ENCODE assay signal across 14 mouse cellular contexts in the genomic region with DNA sequence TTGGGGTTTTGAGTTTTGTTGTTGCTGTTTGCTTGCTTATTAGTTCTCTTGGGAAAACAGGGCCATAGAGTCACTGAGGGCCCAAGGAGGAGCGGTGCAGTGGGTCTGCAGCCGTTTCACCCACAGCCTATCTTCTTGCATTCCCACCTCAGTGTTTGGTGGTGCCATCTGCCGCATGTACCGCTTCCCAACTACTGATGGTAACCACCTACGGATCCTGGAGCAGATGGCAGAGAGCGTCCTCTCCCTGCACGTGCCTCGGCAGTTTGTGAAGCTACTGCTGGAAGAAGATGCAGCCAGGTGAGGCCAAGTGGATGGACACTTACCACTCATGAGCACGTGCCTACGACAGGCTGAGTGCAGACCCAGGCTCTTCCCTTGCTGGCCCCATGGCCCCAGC.
DNase-seq lines count a peak whose midpoint lies in the region; ATAC-seq and TF ChIP-seq lines count a peak whose summit lies in the region.
"Had no signal": no experiment of that assay in that cellular context is flagged by ENCODE, and none has a peak within 500 bp of the region (broad histone marks: within the 10 kb centered on the region; RNA-seq: fewer than 3 reads in every experiment).

No protein-coding gene starts in this region.

- no peak overlapping the region for H3K4me2 ChIP-seq in forebrain, embryonic 12.5 days
- H3K4me2 ChIP-seq in forebrain, embryonic 16.5 days (ENCODE audit: low read length), result no peak overlapping the region
- H3K4me2 ChIP-seq: intestine, embryonic 15.5 days; lung, embryonic 15.5 days had no signal

- H3K27ac ChIP-seq in forebrain, embryonic 12.5 days, result no peak overlapping the region
- H3K27ac ChIP-seq in forebrain, embryonic 16.5 days (ENCODE audit: low read length), result no peak overlapping the region
- H3K27ac ChIP-seq: intestine, embryonic 15.5 days; lung, embryonic 15.5 days had no signal

- H3K9ac ChIP-seq in forebrain, embryonic 12.5 days, result 0 out of 2 replicates have a peak overlapping the region, but pooled peaks have one; percentile 3
- no peak overlapping the region for H3K9ac ChIP-seq in forebrain, embryonic 16.5 days (replicated peaks; ENCODE audit: low read depth, low read length)
- H3K9ac ChIP-seq: intestine, embryonic 15.5 days; lung, embryonic 15.5 days had no signal

- WGBS in forebrain, embryonic 12.5 days, result 95% methylated on average over 10 of the region's 10 CpGs
- WGBS in forebrain, embryonic 16.5 days, result 94% methylated on average over 10 of the region's 10 CpGs
- 95% methylated on average over 10 of the region's 10 CpGs for WGBS in lung, adult 2 months

- peaks cover 33% of the 10 kb centered on the region for H3K36me3 ChIP-seq in forebrain, embryonic 12.5 days (replicated peaks)
- peaks cover 4% of the 10 kb centered on the region; the same call in 1 of the 2 replicates for H3K36me3 ChIP-seq in forebrain, embryonic 16.5 days (ENCODE audit: control insufficient read depth, insufficient read depth)
- H3K36me3 ChIP-seq: intestine, embryonic 15.5 days had no signal

- no peak for TF ChIP-seq CTCF in lung, adult 2 months (IDR thresholded peaks at IDR 0.05; ENCODE audit: insufficient read depth, low read length)

- no peak overlapping the region for H3K4me3 ChIP-seq in forebrain, embryonic 12.5 days (replicated peaks)
- no peak overlapping the region for H3K4me3 ChIP-seq in forebrain, embryonic 16.5 days (replicated peaks; ENCODE audit: low read length)
- no peak overlapping the region for H3K4me3 ChIP-seq in lung, adult 2 months (replicated peaks; ENCODE audit: extremely low read depth, low read depth, low read length)
- H3K4me3 ChIP-seq: intestine, embryonic 15.5 days; lung, embryonic 15.5 days had no signal

- TF ChIP-seq POLR2A in lung, adult 2 months (IDR thresholded peaks at IDR 0.05; ENCODE audit: borderline replicate concordance, extremely low read depth, low read depth, low read length), result no peak

- no peaks in the 10 kb centered on the region for H3K4me1 ChIP-seq in forebrain, embryonic 12.5 days
- no peaks in the 10 kb centered on the region for H3K4me1 ChIP-seq in forebrain, embryonic 16.5 days (replicated peaks; ENCODE audit: control insufficient read depth, insufficient read depth, low read length)
- no peaks in the 10 kb centered on the region for H3K4me1 ChIP-seq in lung, adult 2 months (ENCODE audit: control insufficient read depth, insufficient read depth, low read length)
- H3K4me1 ChIP-seq: intestine, embryonic 15.5 days; lung, embryonic 15.5 days had no signal

- no peaks in the 10 kb centered on the region for H3K9me3 ChIP-seq in forebrain, embryonic 12.5 days
- no peaks in the 10 kb centered on the region for H3K9me3 ChIP-seq in forebrain, embryonic 16.5 days (ENCODE audit: control insufficient read depth, low read length)
- H3K9me3 ChIP-seq: intestine, embryonic 15.5 days; lung, embryonic 15.5 days had no signal

- no peak for ATAC-seq in forebrain, embryonic 12.5 days (ENCODE audit: low FRiP score)
- ATAC-seq in forebrain, embryonic 16.5 days, result no peak
- ATAC-seq: intestine, embryonic 15.5 days had no signal

- no peaks in the 10 kb centered on the region for H3K27me3 ChIP-seq in forebrain, embryonic 12.5 days
- no peaks in the 10 kb centered on the region for H3K27me3 ChIP-seq in forebrain, embryonic 16.5 days (replicated peaks; ENCODE audit: control insufficient read depth, insufficient read depth, low read length)
- H3K27me3 ChIP-seq: intestine, embryonic 15.5 days; lung, embryonic 15.5 days had no signal

- peak; percentile 67 to 73 for DNase-seq in cerebellum, postnatal 14 days
- peak; percentile 88 for DNase-seq in layer of hippocampus, adult 9-11 months
- peak; percentile 56 for DNase-seq in right cerebral cortex, postnatal 14 days
- no peak for DNase-seq in urinary bladder, postnatal 36 days (ENCODE audit: low spot score in 2 of 2)
- no peak for DNase-seq in kidney, adult 9 months
- DNase-seq in lung, adult 2 months, result no peak
- DNase-seq: embryo, embryonic 11 days; heart, postnatal 4 days; kidney, postnatal 36 days; liver had no signal

Comparison
In these comparisons a context has a peak if more than half of its experiments do, and no peak if none do; other contexts are left out.
1. DNase-seq: peak in cerebellum, postnatal 14 days (2 of 2), layer of hippocampus, adult 9-11 months (single experiment) and right cerebral cortex, postnatal 14 days (single experiment); none in urinary bladder, postnatal 36 days (0 of 2), kidney, adult 9 months (single experiment) and lung, adult 2 months (single experiment).